Mouse (Mus musculus) limb, embryonic 14.5 days (tissue): ENCODE results near the gene Fdxr. TPM values are rescaled to one million over a fixed set of nuclear protein-coding genes. Genes with fewer than 3 reads are reported as not detected.

Experiments used
- ATAC-seq: fragments of 200-750 bp; cut with Nextera tagmentation; 2 replicates; pipeline ENCODE4 v1.8.0; 2017; ENCODE audit warnings: low read depth, moderate number of reproducible peaks, moderate TSS enrichment; ENCODE audit not compliant: low FRiP score
- DNase-seq: peaks from one replicate; pipeline ENCODE4 v3.0.0-alpha.2; 2015; ENCODE audit warnings: low spot score
- H3K27ac ChIP-seq: fragments of 300-500 bp; sonication (generic); replicated peaks from 2 replicates; pipeline ENCODE4 v1.5.1; 2014; ENCODE audit warnings: low read depth, mild to moderate bottlenecking, low read length, moderate library complexity, mixed read lengths
- H3K27me3 ChIP-seq: fragments of 300-500 bp; sonication (generic); 2 replicates; pipeline ENCODE4 v1.6.1; 2014; ENCODE audit warnings: low read length, mixed read lengths; ENCODE audit not compliant: control insufficient read depth, insufficient read depth
- H3K36me3 ChIP-seq: fragments of 300-500 bp; sonication (generic); 2 replicates; pipeline ENCODE4 v1.6.1; 2014; ENCODE audit warnings: mild to moderate bottlenecking, low read length, moderate library complexity, mixed read lengths; ENCODE audit not compliant: control insufficient read depth, insufficient read depth
- H3K4me1 ChIP-seq: fragments of 300-500 bp; sonication (generic); 2 replicates; pipeline ENCODE4 v1.6.1; 2014; ENCODE audit warnings: antibody characterized with exemption, low read length, mixed read lengths; ENCODE audit not compliant: control insufficient read depth, insufficient read depth
- H3K4me2 ChIP-seq: fragments of 300-500 bp; sonication (generic); replicated peaks from 2 replicates; pipeline ENCODE4 v1.6.1; 2014; ENCODE audit warnings: low read depth, mild to moderate bottlenecking, low read length, moderate library complexity; ENCODE audit not compliant: severe bottlenecking
- H3K4me3 ChIP-seq: fragments of 300-500 bp; sonication (generic); replicated peaks from 2 replicates; pipeline ENCODE4 v1.5.1; 2014; ENCODE audit warnings: low read length
- H3K9ac ChIP-seq: fragments of 300-500 bp; sonication (generic); 2 replicates; pipeline ENCODE4 v1.6.1; 2014; ENCODE audit warnings: mild to moderate bottlenecking, low read depth, low read length, moderate library complexity; ENCODE audit not compliant: severe bottlenecking
- H3K9me3 ChIP-seq: fragments of 300-500 bp; sonication (generic); 2 replicates; pipeline ENCODE4 v1.6.1; 2016; ENCODE audit warnings: low read length; ENCODE audit not compliant: control insufficient read depth
- POLR2A ChIP-seq: fragments of 200-500 bp; IDR thresholded peaks from 2 replicates; pipeline ENCODE4 v1.8.0; 2012; ENCODE audit warnings: inconsistent platforms, mild to moderate bottlenecking, moderate library complexity, borderline replicate concordance; ENCODE audit not compliant: insufficient read depth, insufficient read length; ENCODE audit errors: extremely low read depth
- WGBS: fragments of 180-500 bp; shearing (Covaris S2); extraction: QIAGEN DNeasy Blood & Tissue Kit; methylation state at CpG from one replicate; pipeline ENCODE4 v1.1.7; 2014; 5-methylcytosine and 5-hydroxymethylcytosine counted together
- microRNA-seq: library from miRNA; unstranded; fragments of <30 nt; microRNA quantifications from one replicate; pipeline ENCODE4, GENCODE M21; 2016
- polyA plus RNA-seq, 2 experiments: library from polyadenylated mRNA; depleted of rRNA in 1 of 2; stranded (reverse) in 1 of 2; unstranded in 1 of 2; fragments of >200 nt; fragmentation: Nextera tagmentation in 1 of 2; extraction: Ambion mirVana in 1 of 2; gene quantifications; 2 replicates each; pipeline versions ENCODE4 v1.2.1 to v1.2.3; 2012 to 2014

Fdxr gene
- polyA plus RNA-seq, 2 experiments, result 13.0 to 16.8 TPM

- peaks cover 3% of the 10 kb centered on the region for H3K36me3 ChIP-seq
- H3K27me3 ChIP-seq, result no peaks in the 10 kb centered on the region
- H3K9me3 ChIP-seq, result no peaks in the 10 kb centered on the region
- no peak overlapping the region for H3K9ac ChIP-seq
- no peak for ATAC-seq
- TF ChIP-seq POLR2A, result no peak
- no peak for DNase-seq
- 49% methylated on average over 9 of the region's 9 CpGs for WGBS
- no peak overlapping the region for H3K27ac ChIP-seq
- peaks cover 6% of the 10 kb centered on the region for H3K4me1 ChIP-seq
- H3K4me2 ChIP-seq, result no peak overlapping the region
- no peak overlapping the region for H3K4me3 ChIP-seq
These were observed 57.6 kb downstream of the Fdxr start for GRCm38 (mm10) chr11:115219263-115219662.

Small RNA genes lying within 50 kb of the gene (microRNA-seq; reads per million reads assigned to microRNA genes)
- gene Gm25837, result not detected

Other genes with a start within 250 kb of the Fdxr start
- 0.24 and 0.48 TPM in 2 replicates for gene Cd300ld5, start 239.3 kb downstream of the Fdxr start, polyA plus RNA-seq (2012; rRNA removed)
- not detected in 2 replicates for gene Cd300ld5, start 239.3 kb downstream of the Fdxr start, polyA plus RNA-seq (2014; fragmentation: Nextera tagmentation; extraction: Ambion mirVana)
- 0.37 and 0.65 TPM in 2 replicates for gene Cd300ld3, start 228.6 kb downstream of the Fdxr start, polyA plus RNA-seq (2012; rRNA removed)
- gene Cd300ld3, start 228.6 kb downstream of the Fdxr start, polyA plus RNA-seq (2014; fragmentation: Nextera tagmentation; extraction: Ambion mirVana), result not detected in 2 replicates
- 0.10 and 0.15 TPM in 2 replicates for gene Cd300e, start 214.9 kb downstream of the Fdxr start, polyA plus RNA-seq (2012; rRNA removed)
- gene Cd300e, start 214.9 kb downstream of the Fdxr start, polyA plus RNA-seq (2014; fragmentation: Nextera tagmentation; extraction: Ambion mirVana), result 0.08 and 0.10 TPM in 2 replicates
- 1.5 and 1.7 TPM in 2 replicates for gene Rab37, start 185.6 kb downstream of the Fdxr start, polyA plus RNA-seq (2012; rRNA removed)
- gene Rab37, start 185.6 kb downstream of the Fdxr start, polyA plus RNA-seq (2014; fragmentation: Nextera tagmentation; extraction: Ambion mirVana), result 1.5 and 1.8 TPM in 2 replicates
- 0.35 and 0.65 TPM in 2 replicates for gene Cd300lf, start 143.1 kb downstream of the Fdxr start, polyA plus RNA-seq (2012; rRNA removed)
- 0.14 and 0.29 TPM in 2 replicates for gene Cd300lf, start 143.1 kb downstream of the Fdxr start, polyA plus RNA-seq (2014; fragmentation: Nextera tagmentation; extraction: Ambion mirVana)
- 19.1 and 22.0 TPM in 2 replicates for gene Slc9a3r1, start 113.7 kb downstream of the Fdxr start, polyA plus RNA-seq (2012; rRNA removed)
- 29.9 and 33.7 TPM in 2 replicates for gene Slc9a3r1, start 113.7 kb downstream of the Fdxr start, polyA plus RNA-seq (2014; fragmentation: Nextera tagmentation; extraction: Ambion mirVana)
- gene Tmem104, start 89.6 kb downstream of the Fdxr start, polyA plus RNA-seq (2012; rRNA removed), result 9.2 and 16.9 TPM in 2 replicates
- gene Tmem104, start 89.6 kb downstream of the Fdxr start, polyA plus RNA-seq (2014; fragmentation: Nextera tagmentation; extraction: Ambion mirVana), result 11.4 and 12.4 TPM in 2 replicates
- 25.6 and 32.1 TPM in 2 replicates for gene Nat9, start 89.2 kb downstream of the Fdxr start, polyA plus RNA-seq (2012; rRNA removed)
- gene Nat9, start 89.2 kb downstream of the Fdxr start, polyA plus RNA-seq (2014; fragmentation: Nextera tagmentation; extraction: Ambion mirVana), result 20.0 and 24.3 TPM in 2 replicates
- 0.20 and 0.21 TPM in 2 replicates for gene Grin2c, start 9.8 kb downstream of the Fdxr start, polyA plus RNA-seq (2012; rRNA removed)
- not detected in 2 replicates for gene Grin2c, start 9.8 kb downstream of the Fdxr start, polyA plus RNA-seq (2014; fragmentation: Nextera tagmentation; extraction: Ambion mirVana)
- 0.35 and 0.40 TPM in 2 replicates for gene Fads6, start 20.6 kb upstream of the Fdxr start, polyA plus RNA-seq (2012; rRNA removed)
- gene Fads6, start 20.6 kb upstream of the Fdxr start, polyA plus RNA-seq (2014; fragmentation: Nextera tagmentation; extraction: Ambion mirVana), result 0.12 TPM in 1 of 2 replicates, not detected in the other
- gene Otop2, start 30.1 kb upstream of the Fdxr start, polyA plus RNA-seq (2012; rRNA removed), result 0.29 and 0.44 TPM in 2 replicates
- gene Otop2, start 30.1 kb upstream of the Fdxr start, polyA plus RNA-seq (2014; fragmentation: Nextera tagmentation; extraction: Ambion mirVana), result 0.08 and 0.19 TPM in 2 replicates
- gene Ush1g, start 45.0 kb upstream of the Fdxr start, polyA plus RNA-seq (2012; rRNA removed), result not detected in 2 replicates
- not detected in 2 replicates for gene Ush1g, start 45.0 kb upstream of the Fdxr start, polyA plus RNA-seq (2014; fragmentation: Nextera tagmentation; extraction: Ambion mirVana)
- gene Otop3, start 57.7 kb upstream of the Fdxr start, polyA plus RNA-seq (2012; rRNA removed), result not detected in 2 replicates
- not detected in 2 replicates for gene Otop3, start 57.7 kb upstream of the Fdxr start, polyA plus RNA-seq (2014; fragmentation: Nextera tagmentation; extraction: Ambion mirVana)
- gene Hid1, start 90.7 kb upstream of the Fdxr start, polyA plus RNA-seq (2012; rRNA removed), result 4.5 and 5.9 TPM in 2 replicates
- gene Hid1, start 90.7 kb upstream of the Fdxr start, polyA plus RNA-seq (2014; fragmentation: Nextera tagmentation; extraction: Ambion mirVana), result 2.1 and 2.3 TPM in 2 replicates
- 18.8 and 23.9 TPM in 2 replicates for gene Cdr2l, start 104.9 kb upstream of the Fdxr start, polyA plus RNA-seq (2012; rRNA removed)
- gene Cdr2l, start 104.9 kb upstream of the Fdxr start, polyA plus RNA-seq (2014; fragmentation: Nextera tagmentation; extraction: Ambion mirVana), result 10.9 and 11.1 TPM in 2 replicates
- 76.7 and 92.2 TPM in 2 replicates for gene Mrpl58, start 126.7 kb upstream of the Fdxr start, polyA plus RNA-seq (2012; rRNA removed)
- gene Mrpl58, start 126.7 kb upstream of the Fdxr start, polyA plus RNA-seq (2014; fragmentation: Nextera tagmentation; extraction: Ambion mirVana), result 169 and 181 TPM in 2 replicates
- 294 and 427 TPM in 2 replicates for gene Atp5h, start 142.9 kb upstream of the Fdxr start, polyA plus RNA-seq (2012; rRNA removed)
- gene Atp5h, start 142.9 kb upstream of the Fdxr start, polyA plus RNA-seq (2014; fragmentation: Nextera tagmentation; extraction: Ambion mirVana), result 870 and 933 TPM in 2 replicates
- 30.0 and 30.5 TPM in 2 replicates for gene Kctd2, start 143.1 kb upstream of the Fdxr start, polyA plus RNA-seq (2012; rRNA removed)
- 26.3 and 27.8 TPM in 2 replicates for gene Kctd2, start 143.1 kb upstream of the Fdxr start, polyA plus RNA-seq (2014; fragmentation: Nextera tagmentation; extraction: Ambion mirVana)
- not detected in 2 replicates for gene Trim80, start 163.5 kb upstream of the Fdxr start, polyA plus RNA-seq (2012; rRNA removed)
- gene Trim80, start 163.5 kb upstream of the Fdxr start, polyA plus RNA-seq (2014; fragmentation: Nextera tagmentation; extraction: Ambion mirVana), result 0.15 TPM in 1 of 2 replicates, not detected in the other
- gene Slc16a5, start 185.4 kb upstream of the Fdxr start, polyA plus RNA-seq (2012; rRNA removed), result 0.04 and 0.08 TPM in 2 replicates
- gene Slc16a5, start 185.4 kb upstream of the Fdxr start, polyA plus RNA-seq (2014; fragmentation: Nextera tagmentation; extraction: Ambion mirVana), result not detected in 2 replicates
- gene Armc7, start 198.6 kb upstream of the Fdxr start, polyA plus RNA-seq (2012; rRNA removed), result 7.5 and 9.7 TPM in 2 replicates
- 8.4 and 8.5 TPM in 2 replicates for gene Armc7, start 198.6 kb upstream of the Fdxr start, polyA plus RNA-seq (2014; fragmentation: Nextera tagmentation; extraction: Ambion mirVana)
- gene Nt5c, start 214.8 kb upstream of the Fdxr start, polyA plus RNA-seq (2012; rRNA removed), result 51.8 and 55.4 TPM in 2 replicates
- 70.6 and 76.6 TPM in 2 replicates for gene Nt5c, start 214.8 kb upstream of the Fdxr start, polyA plus RNA-seq (2014; fragmentation: Nextera tagmentation; extraction: Ambion mirVana)
- gene Jpt1, start 237.3 kb upstream of the Fdxr start, polyA plus RNA-seq (2012; rRNA removed), result 411 and 458 TPM in 2 replicates
- gene Jpt1, start 237.3 kb upstream of the Fdxr start, polyA plus RNA-seq (2014; fragmentation: Nextera tagmentation; extraction: Ambion mirVana), result 541 and 547 TPM in 2 replicates